Mouse (Mus musculus) T-cell, adult 66 days (primary cell): ENCODE data around the gene Vtcn1. TPM values are rescaled to one million over a fixed set of nuclear protein-coding genes. Genes with fewer than 3 reads are reported as not detected.

Experiments used
- total RNA-seq, 2 experiments: library from RNA; stranded (reverse); gene quantifications; 3 replicates in 1 of 2; 4 replicates in 1 of 2; pipeline ENCODE4 v1.2.4; 2023

Vtcn1 gene
- not detected for total RNA-seq

GRCm38 (mm10) chr3:100825225-100825965 lies at the start of gene Vtcn1:
Vtcn1 (plus strand) TSS chr3:100825459.

GRCm38 (mm10) chr3:100921825-100922505 lies 96.7 kb downstream of the Vtcn1 start, which contains the start of gene Trim45:
Trim45 (plus strand) TSS chr3:100922202.

Other genes with a start within 250 kb of the Vtcn1 start
- 100 to 1,000 TPM; 104 to 125 TPM for gene Man1a2, start 140.0 kb upstream of the Vtcn1 start, total RNA-seq
- gene Trim45, start 96.7 kb downstream of the Vtcn1 start, total RNA-seq: 1 to 10 TPM; 1.3 to 1.6 TPM
- gene Ttf2, start 144.2 kb downstream of the Vtcn1 start, total RNA-seq: 10 to 100 TPM in 1 of 2 experiments, 1 to 10 TPM in 1; 9.7 to 11.0 TPM
- 1 to 10 TPM; 4.0 to 4.1 TPM for gene Cd101, start 204.1 kb downstream of the Vtcn1 start, total RNA-seq